Mouse (Mus musculus) lung, embryonic 16.5 days (tissue): ENCODE data around the gene Aebp2. TPM values are rescaled to one million over a fixed set of nuclear protein-coding genes. Genes with fewer than 3 reads are reported as not detected.
"Not testable (repeated sequence)": the region's sequence is repeated elsewhere in the genome, so short reads cannot be mapped to it uniquely, and the experiment has no call there.

ENCODE experiments used
- ATAC-seq: fragments of 200-750 bp; cut with Nextera tagmentation; 2 replicates; pipeline ENCODE4 v1.8.0; 2017; ENCODE audit warnings: low read depth, mild to moderate bottlenecking, moderate library complexity
- H3K27ac ChIP-seq: fragments of 300-500 bp; sonication (generic); 2 replicates; pipeline ENCODE4 v1.5.1; 2014; ENCODE audit warnings: mild to moderate bottlenecking, control low read depth, low read length
- H3K27me3 ChIP-seq: fragments of 300-500 bp; sonication (generic); 2 replicates; pipeline ENCODE4 v1.6.1; 2014; ENCODE audit warnings: low read depth, low read length, mixed read lengths; ENCODE audit not compliant: control insufficient read depth, insufficient read depth
- H3K36me3 ChIP-seq: fragments of 300-500 bp; sonication (generic); 2 replicates; pipeline ENCODE4 v1.6.1; 2014; ENCODE audit warnings: low read length; ENCODE audit not compliant: control insufficient read depth, insufficient read depth
- H3K4me1 ChIP-seq: fragments of 300-500 bp; sonication (generic); replicated peaks from 2 replicates; pipeline ENCODE4 v1.6.1; 2014; ENCODE audit warnings: low read length, mixed read lengths; ENCODE audit not compliant: control insufficient read depth, insufficient read depth
- H3K4me2 ChIP-seq: fragments of 300-500 bp; sonication (generic); 2 replicates; pipeline ENCODE4 v1.6.1; 2014; ENCODE audit warnings: low read depth, low read length, control low read depth
- H3K4me3 ChIP-seq: fragments of 300-500 bp; sonication (generic); 2 replicates; pipeline ENCODE4 v1.5.1; 2014; ENCODE audit warnings: mild to moderate bottlenecking, low read length, control low read depth
- H3K9ac ChIP-seq: fragments of 300-500 bp; sonication (generic); 2 replicates; pipeline ENCODE4 v1.6.1; 2014; ENCODE audit warnings: low read length, control low read depth
- H3K9me3 ChIP-seq: fragments of 300-500 bp; sonication (generic); 2 replicates; pipeline ENCODE4 v1.6.1; 2016; ENCODE audit warnings: low read length; ENCODE audit not compliant: control insufficient read depth
- WGBS: fragments of 180-500 bp; shearing (Covaris S2); extraction: QIAGEN DNeasy Blood & Tissue Kit; methylation state at CpG from one replicate; pipeline ENCODE4 v1.1.7; 2014; 5-methylcytosine and 5-hydroxymethylcytosine counted together
- polyA plus RNA-seq: library from polyadenylated mRNA; unstranded; fragments of >200 nt; fragmentation: Nextera tagmentation; extraction: Ambion mirVana; gene quantifications from 2 replicates; pipeline ENCODE4 v1.2.1, GENCODE M21; 2015

Gene Aebp2
- polyA plus RNA-seq, 1 experiment from 2014 or later: 9.9 TPM

GRCm38 (mm10) chr6:140592713-140593112 lies 29.8 kb upstream of the Aebp2 start:
- Histone ChIP-seq H3K36me3 (peaks cover 36% of the 10 kb centered on the region), H3K9me3 (no peaks in the 10 kb centered on the region), H3K4me1 (peaks cover 6% of the 10 kb centered on the region), H3K4me2 (no peak overlapping the region), H3K9ac (no peak overlapping the region), H3K27me3 (no peaks in the 10 kb centered on the region), H3K4me3 (no peak overlapping the region), H3K27ac (no peak overlapping the region)
- ATAC-seq: no peak
- 74% methylated on average over 8 of the region's 8 CpGs for WGBS

GRCm38 (mm10) chr6:140593420-140594170 lies 28.9 kb upstream of the Aebp2 start:
- H3K4me3 ChIP-seq: no peak overlapping the region
- peaks cover 6% of the 10 kb centered on the region for H3K4me1 ChIP-seq
- H3K9me3 ChIP-seq: no peaks in the 10 kb centered on the region
- H3K27me3 ChIP-seq: no peaks in the 10 kb centered on the region
- 57% methylated on average over 17 of the region's 17 CpGs for WGBS
- no peak overlapping the region for H3K4me2 ChIP-seq
- H3K36me3 ChIP-seq: peaks cover 28% of the 10 kb centered on the region
- ATAC-seq: peak; percentile 83
- no peak overlapping the region for H3K9ac ChIP-seq
- H3K27ac ChIP-seq: 0 out of 2 replicates have a peak overlapping the region, but pooled peaks have one; percentile 11

- H3K9ac ChIP-seq, H3K27me3 ChIP-seq, H3K27ac ChIP-seq, H3K4me2 ChIP-seq, ATAC-seq, H3K4me3 ChIP-seq, H3K4me1 ChIP-seq, H3K9me3 ChIP-seq: not testable (repeated sequence)
- 98% methylated on average over 5 of the region's 6 CpGs for WGBS
- H3K36me3 ChIP-seq: peaks cover 19% of the 10 kb centered on the region
Observed at GRCm38 (mm10) chr6:140595551-140595950, 26.9 kb upstream of the Aebp2 start.

GRCm38 (mm10) chr6:140597381-140598329 lies 24.8 kb upstream of the Aebp2 start:
- no peak for ATAC-seq
- no peak overlapping the region for H3K4me3 ChIP-seq
- no peak overlapping the region for H3K9ac ChIP-seq
- no peak overlapping the region for H3K4me2 ChIP-seq
- H3K27me3 ChIP-seq: no peaks in the 10 kb centered on the region
- H3K27ac ChIP-seq: no peak overlapping the region
- no peaks in the 10 kb centered on the region for H3K9me3 ChIP-seq
- 86% methylated on average over 15 of the region's 15 CpGs for WGBS
- peaks cover 6% of the 10 kb centered on the region for H3K4me1 ChIP-seq
- peaks cover 13% of the 10 kb centered on the region for H3K36me3 ChIP-seq

- no peak for ATAC-seq
- Histone ChIP-seq H3K4me1 (peaks cover 5% of the 10 kb centered on the region), H3K4me2 (no peak overlapping the region), H3K27me3 (no peaks in the 10 kb centered on the region), H3K9me3 (no peaks in the 10 kb centered on the region), H3K36me3 (peaks cover 12% of the 10 kb centered on the region), H3K9ac (no peak overlapping the region), H3K4me3 (no peak overlapping the region), H3K27ac (no peak overlapping the region)
- WGBS: 89% methylated on average over 9 of the region's 9 CpGs
Observed at GRCm38 (mm10) chr6:140598516-140598915, 23.9 kb upstream of the Aebp2 start.

- no peak overlapping the region for H3K4me2 ChIP-seq
- H3K36me3 ChIP-seq: peaks cover 7% of the 10 kb centered on the region
- no peaks in the 10 kb centered on the region for H3K9me3 ChIP-seq
- H3K27ac ChIP-seq: no peak overlapping the region
- no peak for ATAC-seq
- no peak overlapping the region for H3K9ac ChIP-seq
- H3K4me3 ChIP-seq: no peak overlapping the region
- 83% methylated on average over 5 of the region's 5 CpGs for WGBS
- H3K27me3 ChIP-seq: no peaks in the 10 kb centered on the region
- no peaks in the 10 kb centered on the region for H3K4me1 ChIP-seq
Observed at GRCm38 (mm10) chr6:140599337-140599736, 23.1 kb upstream of the Aebp2 start.

- H3K27ac ChIP-seq, H3K9ac ChIP-seq, H3K36me3 ChIP-seq, H3K4me3 ChIP-seq, H3K27me3 ChIP-seq, H3K9me3 ChIP-seq, ATAC-seq, H3K4me1 ChIP-seq, H3K4me2 ChIP-seq: not testable (repeated sequence)
- 92% methylated on average over 8 of the region's 8 CpGs for WGBS
Observed at GRCm38 (mm10) chr6:140600671-140601070, 21.8 kb upstream of the Aebp2 start.

- no peak for ATAC-seq
- Histone ChIP-seq H3K4me1 (no peaks in the 10 kb centered on the region), H3K36me3 (no peaks in the 10 kb centered on the region; the same call in none of the 2 replicates), H3K9ac (no peak overlapping the region), H3K9me3 (no peaks in the 10 kb centered on the region), H3K4me2 (no peak overlapping the region), H3K27ac (no peak overlapping the region), H3K4me3 (no peak overlapping the region), H3K27me3 (no peaks in the 10 kb centered on the region)
- 87% methylated on average over 4 of the region's 4 CpGs for WGBS
Observed at GRCm38 (mm10) chr6:140601175-140601574, 21.3 kb upstream of the Aebp2 start.

GRCm38 (mm10) chr6:140603228-140603944 lies 19.1 kb upstream of the Aebp2 start:
- H3K4me1 ChIP-seq: no peaks in the 10 kb centered on the region
- no peaks in the 10 kb centered on the region for H3K9me3 ChIP-seq
- no peak for ATAC-seq
- 30% methylated on average over 8 of the region's 8 CpGs for WGBS
- no peak overlapping the region for H3K4me2 ChIP-seq
- H3K9ac ChIP-seq: no peak overlapping the region
- no peaks in the 10 kb centered on the region; the same call in 1 of the 2 replicates for H3K36me3 ChIP-seq
- no peak overlapping the region for H3K27ac ChIP-seq
- no peak overlapping the region for H3K4me3 ChIP-seq
- no peaks in the 10 kb centered on the region for H3K27me3 ChIP-seq
